Mouse (Mus musculus) c-Kit-positive CD71-positive TER-119-positive erythroid progenitor cells, embryonic 14.5 days (primary cell): ENCODE measurements around the gene Gpr68.

ENCODE experiments used
- DNase-seq: peaks from one replicate; pipeline ENCODE4 v3.0.0-alpha.2; 2013; ENCODE audit warnings: low spot score

The Gpr68 gene

GRCm38 (mm10) chr12:100924646-100925339 is 16.8 kb upstream of the Gpr68 start:
- no peak for DNase-seq

- DNase-seq = no peak
Observed at GRCm38 (mm10) chr12:100910731-100911130, 2.7 kb upstream of the Gpr68 start.

- DNase-seq = no peak
Observed at GRCm38 (mm10) chr12:100909765-100910164, 1.8 kb upstream of the Gpr68 start.

- DNase-seq = no peak
Observed at GRCm38 (mm10) chr12:100908298-100909034, 468 bp upstream of the Gpr68 start.

GRCm38 (mm10) chr12:100906861-100907260 is 1.1 kb downstream of the Gpr68 start:
- no peak for DNase-seq

GRCm38 (mm10) chr12:100903761-100904160 is 4.2 kb downstream of the Gpr68 start:
- no peak for DNase-seq

GRCm38 (mm10) chr12:100901386-100901785 is 6.6 kb downstream of the Gpr68 start:
- DNase-seq = no peak

- DNase-seq = no peak
Observed at GRCm38 (mm10) chr12:100900901-100901300, 7.1 kb downstream of the Gpr68 start.

GRCm38 (mm10) chr12:100899111-100899640 is 8.8 kb downstream of the Gpr68 start:
- no peak for DNase-seq

- no peak for DNase-seq
Observed at GRCm38 (mm10) chr12:100897736-100898650, 10.0 kb downstream of the Gpr68 start.

- no peak for DNase-seq
Observed at GRCm38 (mm10) chr12:100896661-100897060, 11.3 kb downstream of the Gpr68 start.

- DNase-seq = no peak
Observed at GRCm38 (mm10) chr12:100895504-100895903, 12.5 kb downstream of the Gpr68 start.

GRCm38 (mm10) chr12:100890548-100890947 is 17.4 kb downstream of the Gpr68 start:
- DNase-seq = no peak

- DNase-seq = no peak
Observed at GRCm38 (mm10) chr12:100887801-100888258, 20.2 kb downstream of the Gpr68 start.

GRCm38 (mm10) chr12:100886877-100887276 is 21.1 kb downstream of the Gpr68 start:
- DNase-seq = no peak

GRCm38 (mm10) chr12:100885585-100885984 is 22.4 kb downstream of the Gpr68 start:
- no peak for DNase-seq

GRCm38 (mm10) chr12:100883168-100883567 is 24.8 kb downstream of the Gpr68 start:
- DNase-seq = no peak

- no peak for DNase-seq
Observed at GRCm38 (mm10) chr12:100878556-100878955, 29.4 kb downstream of the Gpr68 start.

- no peak for DNase-seq
Observed at GRCm38 (mm10) chr12:100877936-100878335, 30.1 kb downstream of the Gpr68 start.

GRCm38 (mm10) chr12:100875960-100876359 is 32.0 kb downstream of the Gpr68 start:
- DNase-seq = no peak

GRCm38 (mm10) chr12:100875553-100875952 is 32.4 kb downstream of the Gpr68 start:
- no peak for DNase-seq

GRCm38 (mm10) chr12:100873612-100874011 is 34.4 kb downstream of the Gpr68 start:
- no peak for DNase-seq
